Mouse (Mus musculus) spleen, adult 12 weeks (tissue): ENCODE data around the gene Fmo6.

ENCODE experiments used
- DNase-seq: peaks from one replicate; pipeline ENCODE4 v3.0.0; 2022; ENCODE audit warnings: low spot score

Gene Fmo6

DNA sequence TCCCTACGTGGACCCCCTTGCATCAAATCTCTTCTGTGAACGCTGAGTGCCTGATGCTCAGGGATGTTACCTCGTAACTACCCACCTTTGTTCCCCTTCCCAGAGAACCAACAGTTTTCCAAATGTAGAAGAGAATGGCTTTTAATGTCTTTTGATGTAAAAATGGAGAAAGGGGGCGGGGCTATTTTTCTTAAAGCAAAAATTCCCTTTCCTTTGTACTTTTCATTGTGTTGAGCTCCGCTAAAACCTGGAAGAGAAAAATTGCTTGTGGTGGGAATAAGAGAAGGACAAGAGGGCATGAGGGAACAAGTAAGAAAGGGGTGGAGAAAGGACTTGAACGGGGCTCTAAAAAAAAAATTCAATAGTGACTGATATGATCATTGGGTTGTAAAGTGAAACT, at the start of gene Fmo6:
Gene Fmo6 (minus strand): TSS at position 101 of the 400 bp plus-strand sequence.
- no peak for DNase-seq

DNA sequence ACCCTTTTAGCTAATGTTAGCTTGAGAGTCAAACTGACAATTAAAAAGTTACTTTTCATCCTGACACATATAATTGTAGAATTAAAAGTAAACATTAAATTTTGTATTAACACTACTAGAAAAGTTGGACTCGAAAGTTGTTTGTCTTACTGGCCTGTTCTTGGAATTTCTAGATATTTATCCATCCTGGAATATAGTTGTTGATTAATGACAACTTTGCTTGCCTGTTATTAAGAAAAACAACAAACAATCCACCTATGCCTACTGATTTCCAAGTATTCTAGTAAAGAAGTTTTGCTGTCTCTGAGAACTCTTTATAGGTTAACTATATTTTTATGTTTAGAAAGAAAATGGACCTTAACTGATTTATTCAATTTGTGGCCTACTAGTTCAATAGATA, 49.5 kb upstream of the Fmo6 start:
- DNase-seq, result no peak

DNA sequence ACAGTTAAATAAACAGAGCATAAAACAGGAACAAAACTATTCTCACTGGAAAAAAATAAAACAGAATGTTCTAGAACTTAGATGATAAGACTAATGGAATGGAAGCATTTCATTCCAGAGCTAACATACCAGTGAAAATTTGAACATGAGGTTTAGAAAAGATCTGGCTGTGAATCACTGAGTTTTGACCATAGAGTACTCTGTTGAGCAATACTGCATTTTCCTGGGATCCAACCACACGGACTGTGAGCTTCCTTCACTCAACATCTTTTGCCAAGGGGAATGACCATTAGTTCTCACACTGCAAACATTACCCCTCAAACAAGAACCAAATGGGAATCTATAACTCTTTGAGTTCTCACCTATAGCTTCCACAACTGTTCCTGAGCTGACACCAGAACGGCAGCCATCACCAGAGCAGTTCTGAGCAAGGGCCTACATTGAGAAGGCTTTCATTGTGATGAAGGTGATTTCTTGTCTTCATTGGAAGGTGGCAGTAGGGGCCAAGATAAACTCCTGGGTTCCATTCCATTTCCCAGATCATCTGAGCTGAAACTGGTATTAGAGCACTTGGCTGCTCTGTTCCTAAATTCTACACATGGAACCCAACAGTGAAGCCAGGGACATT, 48.9 kb upstream of the Fmo6 start:
- no peak for DNase-seq

DNA sequence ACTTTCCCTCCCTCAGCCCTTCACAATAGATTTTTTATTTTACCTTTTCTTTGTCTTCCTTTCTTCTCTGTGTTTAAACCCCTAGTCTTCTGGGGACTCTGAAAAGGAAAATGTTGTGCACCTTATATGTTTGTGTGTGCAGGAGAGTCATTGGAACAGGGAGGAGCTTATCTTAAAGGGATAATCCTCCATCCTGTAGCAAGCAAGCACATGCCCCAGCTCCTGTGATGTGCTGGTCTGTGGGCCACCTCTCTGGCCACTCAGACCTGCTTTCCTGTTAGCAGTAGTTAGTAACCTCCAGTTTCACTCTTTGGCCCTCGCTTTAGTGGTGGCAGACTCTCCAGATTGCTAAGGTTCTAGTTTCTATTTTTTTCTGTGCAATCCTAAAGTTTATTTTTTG, 47.1 kb upstream of the Fmo6 start, which contains the start of gene Fmo3:
Gene Fmo3 (minus strand): TSS at position 101 of the 400 bp plus-strand sequence.
- no peak for DNase-seq

DNA sequence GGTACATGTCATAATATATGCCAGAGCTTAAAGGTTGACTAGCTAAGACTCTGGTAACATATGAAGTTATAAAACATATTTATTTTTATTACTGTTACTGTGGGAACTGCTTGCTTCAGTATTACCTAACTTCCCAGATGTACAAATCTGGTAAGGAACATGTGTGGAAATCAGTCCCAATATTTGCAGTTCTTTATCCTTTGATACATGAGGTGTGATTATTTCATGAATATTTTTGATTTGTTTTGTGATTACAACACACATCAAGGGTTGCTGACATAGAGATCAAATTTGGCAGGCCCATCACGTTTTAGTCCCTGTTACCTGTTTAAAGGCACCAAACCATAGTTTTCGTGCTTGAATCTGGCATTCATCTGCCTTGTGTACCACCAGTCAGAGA, 26.2 kb upstream of the Fmo6 start:
- no peak for DNase-seq

DNA sequence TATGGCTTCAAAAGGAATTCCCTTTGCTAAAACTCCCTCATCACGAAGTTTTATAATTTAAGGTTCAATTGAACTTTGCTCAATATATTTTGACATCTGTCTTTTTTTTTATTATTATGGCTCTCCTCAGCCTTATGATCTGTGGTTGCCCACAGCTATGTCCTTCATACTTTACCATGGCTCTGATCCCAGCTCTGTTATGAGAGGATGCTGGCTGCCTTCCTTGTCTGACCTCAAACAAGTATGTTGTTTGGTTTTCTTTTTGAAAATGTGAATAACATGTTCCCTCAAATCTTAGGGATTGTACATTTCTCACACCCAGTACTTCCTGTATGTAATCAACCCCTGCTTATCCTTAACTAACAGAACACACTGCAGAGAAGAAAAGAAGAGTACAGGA, 20.1 kb upstream of the Fmo6 start:
- no peak for DNase-seq

DNA sequence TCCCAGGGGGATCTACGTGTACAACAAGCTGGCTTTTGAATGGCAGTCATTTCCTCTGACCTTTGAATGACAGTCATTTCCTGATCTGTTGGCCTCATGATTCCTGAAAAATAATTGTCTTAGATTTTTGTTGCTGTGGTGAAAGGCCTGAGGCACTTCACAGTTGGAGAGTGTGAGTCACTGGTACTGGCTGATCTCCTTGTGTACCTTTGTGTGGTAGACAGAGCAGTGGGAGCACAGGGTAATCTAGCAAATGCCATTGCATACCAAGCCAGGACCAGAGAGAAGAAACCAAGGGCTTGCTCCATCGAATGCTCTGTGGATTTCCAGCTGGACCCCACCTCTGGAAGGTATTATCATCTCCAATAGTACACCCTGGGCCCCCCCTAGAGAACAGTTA, 15.8 kb upstream of the Fmo6 start:
- DNase-seq, result no peak

DNA sequence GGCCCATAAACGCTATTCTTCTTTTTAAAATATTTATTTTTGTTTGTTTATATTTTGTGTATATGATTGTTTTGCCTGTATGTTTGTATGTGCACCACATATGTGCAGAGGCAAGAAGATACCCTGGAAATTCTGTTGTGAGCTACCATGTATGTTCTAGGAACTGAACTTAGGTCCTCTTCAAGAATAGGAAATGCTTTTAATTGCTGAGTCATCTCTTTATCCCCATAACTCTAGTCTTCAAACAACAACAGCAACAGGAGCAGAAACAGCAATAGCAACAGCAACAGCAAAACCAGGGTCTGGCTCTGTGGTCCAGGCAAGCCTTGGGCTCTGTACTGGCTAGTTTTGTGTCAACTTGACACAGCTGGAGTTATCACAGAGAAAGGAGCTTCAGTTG, 12.4 kb upstream of the Fmo6 start:
- DNase-seq, result no peak

DNA sequence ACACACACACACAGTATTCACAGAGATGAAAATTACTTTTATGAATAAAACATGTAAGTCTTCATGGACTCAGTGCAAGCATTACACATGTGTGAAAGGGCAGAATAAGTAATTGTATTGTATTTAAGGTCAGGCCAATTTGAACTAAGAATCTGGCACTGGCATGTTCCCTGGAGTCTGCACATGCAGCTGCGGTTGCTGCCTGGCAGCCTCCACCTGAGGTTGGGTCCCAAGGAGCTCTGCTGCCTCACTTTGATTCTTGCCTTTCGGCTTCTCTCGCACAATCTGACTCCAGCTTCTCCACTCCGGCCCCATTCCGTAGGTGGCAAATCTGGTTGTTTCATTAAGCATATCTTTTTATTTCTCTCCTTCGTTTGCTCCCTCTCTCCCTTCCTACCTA, 10.6 kb upstream of the Fmo6 start:
- no peak for DNase-seq

DNA sequence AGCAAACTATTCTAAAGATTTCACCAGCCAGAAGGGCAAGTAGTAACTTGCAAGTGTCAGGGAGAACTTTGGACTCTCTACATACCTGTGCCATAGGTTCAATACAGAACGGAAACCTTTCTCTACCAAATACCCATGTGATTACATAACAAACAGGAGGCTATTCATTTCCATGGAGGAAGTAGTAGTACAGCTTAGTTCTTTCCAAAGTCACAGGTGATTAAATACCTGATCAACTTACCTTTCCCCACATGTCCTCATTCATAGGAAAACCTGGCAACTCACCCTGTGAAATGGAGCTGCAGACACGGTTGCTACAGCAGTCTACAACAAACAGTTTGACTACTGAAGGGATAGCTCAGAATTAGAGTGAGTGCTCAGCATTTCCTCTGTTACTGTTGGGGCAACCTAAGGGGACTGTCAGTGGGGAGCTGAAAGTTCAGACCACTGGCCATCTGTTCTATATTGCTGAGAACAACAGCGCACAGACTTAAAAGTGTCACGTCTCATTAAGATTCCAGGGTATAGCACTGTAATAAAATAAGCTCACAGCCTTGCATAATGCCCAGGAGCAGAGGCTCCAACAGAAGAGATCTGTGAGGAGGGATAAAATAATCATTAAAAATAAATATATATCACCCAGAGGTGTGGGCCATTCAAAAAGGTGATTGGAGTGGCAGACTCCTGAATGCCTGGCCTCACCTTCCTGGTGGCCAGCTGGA, 9.7 kb upstream of the Fmo6 start:
- DNase-seq, result no peak

DNA sequence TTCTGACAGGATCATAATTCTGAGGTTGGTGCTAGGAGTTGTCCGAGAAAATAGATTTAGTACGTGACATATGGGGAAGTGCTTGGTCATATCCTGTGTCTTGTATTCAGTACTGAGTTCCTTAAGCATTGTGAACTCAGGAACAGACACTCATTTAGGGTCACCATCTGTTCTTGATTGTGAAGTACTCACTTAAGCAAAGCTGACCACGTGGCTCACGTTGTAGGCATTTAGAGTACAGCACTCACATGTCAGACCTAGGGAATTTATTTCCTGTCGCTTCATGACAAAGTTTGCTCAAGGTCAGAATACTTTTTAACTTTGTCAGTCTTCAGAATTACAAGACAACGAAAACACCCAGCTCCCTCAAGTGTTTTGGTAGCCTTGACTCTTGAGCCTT, 6.4 kb upstream of the Fmo6 start:
- no peak for DNase-seq

DNA sequence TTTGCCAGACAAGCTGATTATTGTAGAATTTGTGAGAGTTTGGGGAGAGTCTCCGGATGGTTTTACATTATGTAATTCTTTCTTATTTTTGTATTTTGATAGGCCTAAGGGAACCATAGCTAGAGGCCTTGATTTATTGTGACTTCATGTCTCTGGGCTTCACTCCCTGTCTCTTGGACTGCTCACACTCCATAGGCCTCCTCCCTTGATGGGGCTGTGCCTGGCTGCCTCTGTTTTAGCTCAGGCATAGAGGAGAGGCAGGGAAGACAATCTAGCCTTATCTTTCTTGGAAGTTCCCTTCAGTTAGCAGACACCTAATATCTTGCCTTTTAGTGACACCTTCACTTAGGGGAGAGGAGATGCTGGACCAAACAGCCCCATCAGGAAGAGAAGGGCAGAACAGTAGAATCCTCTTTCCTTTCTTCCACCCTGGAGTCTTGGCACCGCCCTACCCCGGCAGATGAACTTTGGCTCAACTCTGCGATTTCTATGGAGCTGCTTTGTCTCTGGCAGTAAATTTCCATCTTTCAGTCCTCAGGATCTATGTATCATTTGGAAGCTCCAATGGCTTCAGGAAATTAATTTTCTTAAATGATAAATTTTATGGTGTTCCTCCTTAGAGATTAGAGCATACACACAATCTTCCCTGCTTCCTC, 1.5 kb upstream of the Fmo6 start:
- no peak for DNase-seq

DNA sequence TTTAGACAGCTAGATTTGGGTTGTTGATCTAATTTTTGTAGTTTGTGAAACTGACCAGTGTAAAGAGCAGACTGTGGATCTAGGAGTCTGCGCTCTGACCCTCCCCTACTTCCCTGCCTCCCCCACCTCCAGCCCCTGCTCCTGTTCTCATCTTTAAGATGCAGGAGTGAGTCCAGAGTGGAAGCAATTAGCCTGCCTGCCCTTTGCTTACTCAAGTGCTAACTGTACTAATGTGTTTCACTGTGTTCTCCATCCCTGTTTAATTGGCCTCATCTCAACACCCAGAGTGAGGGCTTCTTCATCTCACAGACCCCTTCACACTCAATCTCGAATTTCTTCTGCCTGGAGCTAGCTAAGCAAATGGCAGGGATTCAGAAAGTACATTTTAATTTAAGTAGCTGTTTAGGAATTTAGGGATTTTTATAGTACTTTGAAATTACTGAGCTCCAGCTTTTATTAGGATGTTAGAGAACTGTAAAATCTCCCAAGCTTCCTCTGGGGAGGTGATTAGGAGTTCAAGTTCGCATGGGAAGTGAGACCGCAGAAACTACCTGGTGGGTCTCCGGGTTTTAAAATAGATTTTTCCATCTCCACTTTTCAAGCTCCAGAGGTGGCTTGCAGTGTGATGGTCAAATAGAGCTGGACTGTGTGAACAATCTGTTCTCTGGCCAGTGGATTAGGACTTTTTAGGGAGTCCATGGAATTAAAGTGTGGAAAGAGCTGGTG, 818 bp upstream of the Fmo6 start:
- no peak for DNase-seq

DNA sequence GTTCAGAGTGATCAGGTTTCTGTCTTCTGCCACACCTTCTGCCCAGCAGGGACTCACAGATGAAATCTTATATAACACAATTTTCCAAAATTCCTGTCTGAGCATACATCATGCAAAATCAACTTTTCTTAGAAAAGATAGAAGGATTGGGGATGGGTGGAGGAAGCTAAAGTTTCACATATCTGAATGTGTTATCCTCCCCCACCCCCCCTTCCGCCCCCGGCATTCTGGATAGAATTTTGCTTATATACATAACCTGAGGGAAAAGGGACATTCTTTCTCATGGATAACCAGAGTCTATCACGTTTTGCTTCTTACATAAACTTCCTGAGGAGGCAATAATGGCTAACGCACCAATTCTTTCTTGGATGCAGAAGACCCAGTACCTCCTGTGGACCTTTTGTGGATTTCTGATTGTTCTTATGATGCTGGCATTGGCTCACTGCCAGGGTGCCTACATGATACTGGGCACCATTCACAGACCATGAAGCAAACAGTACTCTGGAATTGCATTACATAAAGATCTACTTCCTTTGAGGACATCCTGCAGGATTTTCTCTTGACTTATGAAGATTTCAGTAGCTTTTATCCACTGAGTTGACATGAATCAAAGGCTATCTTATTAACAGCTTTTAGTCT, 2.8 kb downstream of the Fmo6 start:
- DNase-seq, result no peak

DNA sequence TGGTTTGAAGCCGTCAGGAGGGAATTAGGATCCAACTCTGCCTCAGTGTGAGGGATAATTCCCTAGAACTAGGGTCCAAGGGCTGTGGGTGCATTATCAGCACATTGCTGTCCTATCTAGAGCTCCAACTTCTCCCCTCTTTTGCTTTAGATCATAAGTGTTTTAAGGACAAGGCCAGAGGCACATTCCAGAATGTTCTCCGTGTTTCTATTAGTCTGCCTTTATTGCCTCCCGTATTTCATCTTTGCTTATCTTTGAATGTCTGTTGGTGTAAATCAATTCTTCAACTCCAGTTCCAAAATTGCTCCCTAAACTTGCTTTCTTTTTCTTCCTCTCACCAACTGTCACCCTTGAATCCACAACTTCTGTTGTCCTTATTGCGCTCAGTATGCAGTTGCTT, 4.9 kb downstream of the Fmo6 start:
- no peak for DNase-seq

DNA sequence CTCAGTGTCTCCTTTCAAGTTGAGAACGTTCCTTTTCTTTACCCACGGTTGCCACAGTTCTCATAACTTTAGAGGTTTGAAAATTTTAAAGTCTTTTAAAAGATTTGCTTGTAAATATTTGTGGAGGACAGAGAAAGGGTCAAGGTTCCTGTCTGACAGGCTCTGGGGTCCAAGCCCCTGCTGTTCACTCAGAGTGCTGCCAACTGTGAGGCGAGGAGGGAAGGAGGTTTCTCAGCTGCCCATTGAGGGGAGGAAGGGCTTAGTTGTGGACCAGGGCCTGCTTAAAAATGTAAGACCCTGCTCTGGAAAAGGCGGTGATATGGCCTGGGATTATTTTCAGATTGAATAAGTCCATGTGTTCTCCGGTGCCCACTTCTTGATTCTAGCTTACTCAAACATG, 5.4 kb downstream of the Fmo6 start:
- DNase-seq, result no peak

DNA sequence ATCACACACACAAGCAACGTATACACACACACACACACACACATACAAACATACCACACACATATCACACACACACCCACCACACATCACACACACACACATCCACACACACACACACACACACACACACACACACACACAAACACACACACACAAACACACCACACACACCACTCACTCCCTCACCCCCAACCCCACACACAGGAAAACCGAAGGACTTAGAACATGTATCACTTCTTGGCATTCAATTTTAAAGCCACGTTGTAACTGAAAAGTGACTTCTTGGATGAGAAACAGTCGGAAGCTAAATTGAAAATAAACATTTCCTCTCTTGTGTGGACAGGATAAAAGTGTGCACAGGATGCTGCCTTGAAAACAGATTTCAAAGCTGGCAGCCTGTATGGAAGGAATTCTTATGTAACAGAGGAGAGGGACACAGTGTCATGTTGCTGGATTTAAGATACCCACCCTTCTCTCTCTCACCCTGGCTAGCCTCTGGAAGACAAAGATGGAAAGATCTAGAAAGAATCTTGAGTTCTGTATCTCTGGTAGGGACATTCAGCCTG, 5.9 kb downstream of the Fmo6 start:
- DNase-seq, result no peak

DNA sequence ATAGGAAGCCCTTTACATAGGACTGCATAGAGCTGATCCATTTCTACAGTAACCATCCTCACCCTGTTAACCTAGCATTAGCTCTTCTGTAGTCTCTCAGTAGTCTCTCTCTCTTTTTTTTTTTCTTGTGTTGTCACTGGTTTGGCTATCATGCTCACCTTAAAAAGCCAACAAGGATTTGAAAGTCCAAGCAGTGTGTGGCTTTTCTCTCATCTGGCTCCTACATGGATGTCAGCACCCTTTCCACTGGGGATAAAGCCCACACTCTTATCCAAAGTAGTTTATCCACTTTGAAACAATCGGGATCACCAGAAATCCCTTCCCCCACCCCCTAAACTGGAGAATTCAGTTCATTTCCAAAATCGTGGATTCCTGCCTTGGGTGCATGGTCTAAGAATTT, 6.7 kb downstream of the Fmo6 start:
- DNase-seq, result no peak

DNA sequence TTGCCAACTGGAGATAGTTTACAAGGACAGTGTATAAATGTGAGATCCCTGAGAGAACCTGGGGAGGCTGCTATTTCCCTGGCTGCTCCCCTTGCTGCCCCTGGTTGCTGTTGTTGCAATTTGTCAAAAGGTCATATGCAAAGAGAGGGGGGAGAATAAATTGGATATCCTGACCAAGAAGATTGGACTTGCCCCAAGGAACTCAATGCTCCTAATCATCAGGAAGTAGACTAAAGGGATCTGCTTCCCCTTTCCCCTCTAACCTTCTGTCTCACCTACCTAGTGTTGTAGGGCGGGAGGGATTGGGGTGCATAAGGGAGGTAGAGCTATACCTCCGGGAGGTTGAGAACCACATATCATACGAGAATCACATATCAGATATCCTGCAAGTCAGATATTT, 8.2 kb downstream of the Fmo6 start:
- no peak for DNase-seq

DNA sequence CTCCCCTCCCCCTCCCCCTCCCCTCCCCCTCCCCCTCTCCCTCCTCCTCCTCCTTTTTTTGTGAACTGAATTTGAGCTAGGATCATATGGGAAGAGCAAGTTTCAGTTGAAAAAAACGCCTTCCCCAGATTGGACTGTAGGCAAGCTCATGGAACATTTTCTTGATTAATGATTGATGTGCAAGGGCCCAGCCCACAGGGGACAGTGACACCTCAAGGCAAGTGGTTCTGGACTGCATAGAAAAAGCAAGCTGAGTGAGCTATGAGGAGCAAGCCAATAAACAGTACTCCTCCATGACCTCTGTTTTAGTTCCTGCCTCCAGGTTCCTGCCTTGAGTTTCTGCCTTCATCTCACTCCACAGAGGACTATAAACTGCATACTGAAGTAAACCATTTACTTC, 12.2 kb downstream of the Fmo6 start:
- no peak for DNase-seq

DNA sequence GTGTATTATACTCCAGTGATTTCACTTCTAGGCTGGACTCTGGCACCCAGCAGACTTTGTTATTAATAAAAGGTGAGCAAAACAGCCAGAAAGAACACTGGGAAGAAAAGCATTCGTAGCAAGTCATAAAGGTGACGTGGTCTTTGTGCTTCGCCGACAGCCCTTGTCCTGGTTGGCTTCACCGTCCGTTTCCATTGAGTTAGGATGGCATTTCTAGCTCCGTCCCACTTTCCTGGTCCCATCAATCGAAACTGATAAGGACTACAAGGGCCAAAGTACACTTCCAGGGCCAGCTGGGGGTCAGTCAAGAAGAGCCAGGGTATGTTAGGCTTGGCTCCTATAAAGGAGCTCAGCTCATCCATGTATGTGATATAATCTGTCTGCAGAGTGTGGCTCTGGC, 20.7 kb downstream of the Fmo6 start:
- no peak for DNase-seq

DNA sequence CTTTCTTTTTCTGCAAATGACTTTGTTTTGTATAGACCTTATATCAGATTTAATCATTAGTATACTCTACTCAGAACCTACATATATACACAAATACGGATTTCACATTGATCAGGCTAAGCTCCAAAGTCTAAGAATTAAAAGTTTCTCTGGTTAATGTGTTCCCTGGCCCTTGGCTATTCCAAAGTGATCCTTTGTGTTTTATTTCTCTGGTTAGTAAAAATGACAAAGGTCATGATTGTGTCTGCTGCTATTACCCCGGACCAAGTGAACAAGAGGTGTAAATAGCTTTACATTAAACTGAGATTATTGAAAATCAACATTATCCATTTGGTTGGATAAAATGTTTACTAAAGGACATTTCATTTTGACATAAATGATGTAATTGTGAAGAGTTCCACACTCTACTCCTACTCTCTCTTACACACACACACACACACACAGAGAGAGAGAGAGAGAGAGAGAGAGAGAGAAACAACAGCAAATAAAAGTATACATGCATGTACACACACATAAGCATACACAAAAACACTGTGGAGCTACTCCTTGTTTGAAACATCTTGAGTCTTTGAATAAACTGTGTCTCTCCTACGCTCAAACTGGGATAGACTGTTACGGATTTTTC, 22.3 kb downstream of the Fmo6 start:
- no peak for DNase-seq
